Mouse (Mus musculus): ENCODE results near the gene Foxk1.

GRCm38 (mm10) chr5:142401641-142402625, 636 bp downstream of the Foxk1 start:
- TF ChIP-seq USF1 (IDR thresholded peaks at IDR 0.05; ENCODE audit: low read depth) (no peak), CTCF (IDR thresholded peaks at IDR 0.05; ENCODE audit: control insufficient read depth, insufficient read depth, insufficient read length) (peak; percentile 15), MYOD1 (IDR thresholded peaks at IDR 0.05; ENCODE audit: control insufficient read depth, insufficient read length, low read depth) (no peak), MAX (IDR thresholded peaks at IDR 0.05) (no peak), MYOG (IDR thresholded peaks at IDR 0.05; ENCODE audit: control insufficient read depth, extremely low read depth, insufficient read length) (no peak)
